Mouse (Mus musculus) left cerebral cortex, postnatal 10 days (tissue): ENCODE measurements around the gene Lgals2. TPM values are rescaled to one million over a fixed set of nuclear protein-coding genes. Genes with fewer than 3 reads are reported as not detected.
A peak's percentile ranks its signal among the peaks of the same experiment; 100 is the strongest.

Source experiments
- DNase-seq, 2 experiments: peaks; one replicate each; pipeline ENCODE4 v3.0.0; 2021 to 2022; ENCODE audit warnings: low spot score in 2 of 2, mixed read lengths in 1 of 2; ENCODE audit errors: extremely low spot score in 1 of 2
- intact Hi-C: fragments of 180-260 bp; cut with DNase I; formaldehyde crosslinking; loops from one replicate; pipeline ENCODE4 v1.15.1; 2025
- total RNA-seq, 2 experiments: library from RNA; stranded (reverse); gene quantifications; 2 replicates each; pipeline ENCODE4 v1.2.3; 2021

The Lgals2 gene
- total RNA-seq, 2 experiments from 2014 or later, result not detected

- intact Hi-C loops, result no loop called here
- DNase-seq, result peak; percentile 64 to 92
Observed at GRCm38 (mm10) chr15:78832701-78833123, 22.6 kb downstream of the Lgals2 start.

GRCm38 (mm10) chr15:78831720-78832657, 23.3 kb downstream of the Lgals2 start:
- intact Hi-C loops, result no loop called here

GRCm38 (mm10) chr15:78830742-78831719, 24.3 kb downstream of the Lgals2 start:
- DNase-seq, result peak in 1 of 2 experiments; percentile 27
- intact Hi-C loops, result no loop called here

More at GRCm38 (mm10) chr15:78831720-78832657, 23.3 kb downstream of the Lgals2 start:
- DNase-seq, result peak in 1 of 2 experiments; percentile 74

- DNase-seq, result no peak
- intact Hi-C loops, result loop anchor here (5.0 kb wide), 1 partner anchor 38 kb away; no protein-coding TSS in a partner anchor
Observed at GRCm38 (mm10) chr15:78829636-78830035, 25.7 kb downstream of the Lgals2 start.

- intact Hi-C loops, result loop anchor here (5.0 kb wide), 1 partner anchor 39 kb away; no protein-coding TSS in a partner anchor
- peak in 1 of 2 experiments; percentile 24 for DNase-seq
Observed at GRCm38 (mm10) chr15:78828315-78828714, 27.0 kb downstream of the Lgals2 start.

GRCm38 (mm10) chr15:78826213-78827204, 28.8 kb downstream of the Lgals2 start:
- peak; percentile 55 to 79 for DNase-seq
- intact Hi-C loops, result loop anchor here (2.0 to 5.0 kb wide), 2 partner anchors 24 to 41 kb away; no protein-coding TSS in a partner anchor

GRCm38 (mm10) chr15:78816074-78816391, 39.3 kb downstream of the Lgals2 start:
- intact Hi-C loops, result no loop called here

GRCm38 (mm10) chr15:78815314-78816073, 39.8 kb downstream of the Lgals2 start:
- intact Hi-C loops, result no loop called here
- DNase-seq, result no peak

More at GRCm38 (mm10) chr15:78816074-78816391, 39.3 kb downstream of the Lgals2 start:
- DNase-seq, result no peak

- DNase-seq, result no peak
- intact Hi-C loops, result no loop called here
Observed at GRCm38 (mm10) chr15:78813603-78814002, 41.7 kb downstream of the Lgals2 start.

- DNase-seq, result peak in 1 of 2 experiments; percentile 54
- intact Hi-C loops, result no loop called here
Observed at GRCm38 (mm10) chr15:78810146-78810545, 45.2 kb downstream of the Lgals2 start.

GRCm38 (mm10) chr15:78809739-78810138, 45.6 kb downstream of the Lgals2 start:
- intact Hi-C loops, result no loop called here
- DNase-seq, result no peak

GRCm38 (mm10) chr15:78808980-78809379, 46.3 kb downstream of the Lgals2 start:
- intact Hi-C loops, result no loop called here
- DNase-seq, result peak in 1 of 2 experiments; percentile 8

GRCm38 (mm10) chr15:78807141-78807540, 48.2 kb downstream of the Lgals2 start:
- DNase-seq, result peak in 1 of 2 experiments; percentile 35
- intact Hi-C loops, result no loop called here

GRCm38 (mm10) chr15:78806614-78807013, 48.7 kb downstream of the Lgals2 start:
- peak in 1 of 2 experiments; percentile 41 for DNase-seq
- intact Hi-C loops, result no loop called here

GRCm38 (mm10) chr15:78805351-78805750, 50.0 kb downstream of the Lgals2 start:
- DNase-seq, result peak in 1 of 2 experiments; percentile 9
- intact Hi-C loops, result no loop called here

GRCm38 (mm10) chr15:78804326-78804725, 51.0 kb downstream of the Lgals2 start:
- intact Hi-C loops, result no loop called here
- DNase-seq, result no peak

- intact Hi-C loops, result no loop called here
- DNase-seq, result no peak
Observed at GRCm38 (mm10) chr15:78803499-78803900, 51.8 kb downstream of the Lgals2 start.
